Mouse (Mus musculus) olfactory bulb, adult 2 months (tissue): Measurements from ENCODE around the gene Mpz.
"Not testable (repeated sequence)": the region's sequence is repeated elsewhere in the genome, so short reads cannot be mapped to it uniquely, and the experiment has no call there.

Experiments
- CTCF ChIP-seq: fragments of 200-500 bp; IDR thresholded peaks from 2 replicates; pipeline ENCODE4 v1.5.1; 2012; ENCODE audit warnings: low read depth, mild to moderate bottlenecking, low read length, moderate library complexity; ENCODE audit not compliant: insufficient read depth
- POLR2A ChIP-seq: fragments of 200-500 bp; IDR thresholded peaks from 2 replicates; pipeline ENCODE4 v1.6.1; 2012; ENCODE audit warnings: mild to moderate bottlenecking, low read depth, low read length, moderate library complexity; ENCODE audit not compliant: insufficient read depth

- TF ChIP-seq POLR2A, CTCF: not testable (repeated sequence)
Measured at GRCm38 (mm10) chr1:171137486-171138155, 12.9 kb upstream of the Mpz start.
